Comparison of ENCODE assay signal across 8 mouse cellular contexts in the genomic region with DNA sequence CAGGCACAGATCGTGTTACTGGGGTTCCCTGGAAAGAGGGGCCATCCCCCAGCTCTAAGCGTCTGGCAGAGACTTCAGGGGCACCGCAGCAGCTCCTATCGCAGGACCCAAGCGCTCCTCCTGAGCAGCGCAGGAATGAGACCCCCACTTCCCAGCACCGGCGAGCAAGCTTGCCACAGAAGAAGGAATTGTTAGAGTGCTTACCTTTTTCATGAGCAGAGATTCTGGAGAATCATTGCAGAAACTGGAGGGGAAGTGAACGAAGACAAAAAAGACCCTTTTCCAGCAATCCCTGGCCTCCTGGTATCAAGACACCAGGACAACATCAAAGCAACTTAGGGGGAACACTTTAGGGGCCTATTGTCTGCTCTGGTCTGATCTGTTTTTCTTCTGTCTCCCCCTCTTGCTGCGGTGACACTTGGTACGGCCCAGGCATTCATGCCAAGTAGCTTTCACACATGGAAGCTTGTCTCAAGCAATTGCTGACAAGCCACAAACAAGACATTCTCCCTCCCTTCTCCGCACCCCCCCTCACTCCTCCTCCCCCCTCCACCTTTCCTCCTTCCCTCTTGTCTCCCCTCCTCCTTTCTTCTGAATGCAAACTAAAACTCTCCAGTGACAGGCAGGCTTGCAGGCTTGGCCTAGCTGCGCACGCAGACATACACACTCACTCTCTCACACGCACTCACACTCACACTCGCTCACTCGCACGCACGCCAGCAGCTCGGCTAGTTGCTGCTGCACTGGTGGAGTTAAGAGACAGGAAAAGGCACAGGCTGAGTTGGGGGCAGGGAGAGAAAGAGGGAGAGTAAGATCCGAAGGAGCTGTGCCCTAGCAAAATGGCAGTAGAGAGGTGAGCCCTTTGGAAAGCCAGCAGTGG. TPM values are rescaled to one million over a fixed set of nuclear protein-coding genes. Genes with fewer than 3 reads are reported as not detected.
DNase-seq lines count a peak whose midpoint lies in the region; ATAC-seq lines count a peak whose summit lies in the region.

Bcl9 (minus strand) TSS at position 365 of the 880 bp plus-strand sequence.

- H3K9me3 ChIP-seq in hindbrain, embryonic 11.5 days (ENCODE audit: control insufficient read depth, low read length): no peaks in the 10 kb centered on the region
- no peaks in the 10 kb centered on the region for H3K9me3 ChIP-seq in lung, embryonic 16.5 days (ENCODE audit: control insufficient read depth, low read length)

- H3K4me3 ChIP-seq in hindbrain, embryonic 11.5 days (ENCODE audit: low read depth, low read length): peak within 1 kb of the TSS; percentile 69
- H3K4me3 ChIP-seq in lung, embryonic 16.5 days (ENCODE audit: low read length): peak within 1 kb of the TSS; percentile 61

- ATAC-seq in hindbrain, embryonic 11.5 days (ENCODE audit: low FRiP score): peak; percentile 91
- ATAC-seq in lung, embryonic 16.5 days (ENCODE audit: low read depth): peak; percentile 82

- peaks cover under 1% of the 10 kb centered on the region for H3K4me1 ChIP-seq in hindbrain, embryonic 11.5 days (replicated peaks; ENCODE audit: control insufficient read depth, insufficient read depth, low read length)
- peaks cover 15% of the 10 kb centered on the region for H3K4me1 ChIP-seq in lung, embryonic 16.5 days (replicated peaks; ENCODE audit: control insufficient read depth, insufficient read depth, low read length)

- WGBS in hindbrain, embryonic 11.5 days: under 1% methylated on average over 21 of the region's 21 CpGs
- WGBS in lung, embryonic 16.5 days: 1% methylated on average over 21 of the region's 21 CpGs

- H3K27ac ChIP-seq in hindbrain, embryonic 11.5 days (ENCODE audit: low read depth, low read length): peak within 1 kb of the TSS; percentile 93
- peak within 1 kb of the TSS; percentile 95 for H3K27ac ChIP-seq in lung, embryonic 16.5 days (ENCODE audit: low read length)

- H3K27me3 ChIP-seq in hindbrain, embryonic 11.5 days (ENCODE audit: control insufficient read depth, insufficient read depth, low read length): no peaks in the 10 kb centered on the region
- H3K27me3 ChIP-seq in lung, embryonic 16.5 days (ENCODE audit: control insufficient read depth, insufficient read depth, low read depth, low read length): no peaks in the 10 kb centered on the region

- peak within 1 kb of the TSS; percentile 71 for H3K4me2 ChIP-seq in hindbrain, embryonic 11.5 days (replicated peaks; ENCODE audit: low read depth, low read length)
- peak within 1 kb of the TSS; percentile 83 for H3K4me2 ChIP-seq in lung, embryonic 16.5 days (ENCODE audit: low read depth, low read length)

- peak; percentile 83 for DNase-seq in Muller cell, postnatal 12 days (ENCODE audit: inconsistent ontology term)
- peak; percentile 88 for DNase-seq in cerebellum, adult 8-10 months
- DNase-seq in frontal cortex, postnatal 10 days (ENCODE audit: low spot score in 2 of 2): peak; percentile 80 to 88
- peak; percentile 88 for DNase-seq in hindbrain, embryonic 11.5 days (ENCODE audit: low spot score)
- DNase-seq in layer of hippocampus, adult 9-11 months: peak; percentile 91
- peak; percentile 71 for DNase-seq in ovary, postnatal 10 days (ENCODE audit: low spot score)
- peak; percentile 83 for DNase-seq in thymus, postnatal 14 days

- no peaks in the 10 kb centered on the region for H3K36me3 ChIP-seq in hindbrain, embryonic 11.5 days (ENCODE audit: control insufficient read depth, insufficient read depth, low read length)
- H3K36me3 ChIP-seq in lung, embryonic 16.5 days (ENCODE audit: control insufficient read depth, insufficient read depth, low read length): no peaks in the 10 kb centered on the region

- H3K9ac ChIP-seq in hindbrain, embryonic 11.5 days (ENCODE audit: low read depth, low read length): peak within 1 kb of the TSS; percentile 87
- peak within 1 kb of the TSS; percentile 84 for H3K9ac ChIP-seq in lung, embryonic 16.5 days (ENCODE audit: low read length)

RNA-seq across cellular contexts. Expression of gene Bcl9, which starts in this region (rescaled TPM):
- polyA plus RNA-seq in hindbrain, embryonic 11.5 days (2014; fragmentation: Nextera tagmentation; extraction: Ambion mirVana): 55.4 and 72.3 TPM in 2 replicates
- polyA plus RNA-seq in lung, embryonic 16.5 days (2015; fragmentation: Nextera tagmentation; extraction: Ambion mirVana): 42.2 and 45.4 TPM in 2 replicates

Comparison
In these comparisons a context has a peak if more than half of its experiments do, and no peak if none do; other contexts are left out.
1. Peak in every context shown above with its lines: DNase-seq, ATAC-seq, H3K4me3 ChIP-seq and H3K27ac ChIP-seq.